Mouse (Mus musculus) ES-Bruce4 (cell line): ENCODE measurements around the gene Krt16.
"Not testable (repeated sequence)": the region's sequence is repeated elsewhere in the genome, so short reads cannot be mapped to it uniquely, and the experiment has no call there.

Experiments
- EP300 ChIP-seq: IDR thresholded peaks from 2 replicates; pipeline ENCODE4 v1.6.1; 2011; ENCODE audit warnings: low read depth, low read length; ENCODE audit not compliant: insufficient read depth
- POLR2A ChIP-seq: IDR thresholded peaks from one replicate; pipeline ENCODE4 v1.8.1; 2011; ENCODE audit warnings: low read length; ENCODE audit not compliant: insufficient read depth

DNA sequence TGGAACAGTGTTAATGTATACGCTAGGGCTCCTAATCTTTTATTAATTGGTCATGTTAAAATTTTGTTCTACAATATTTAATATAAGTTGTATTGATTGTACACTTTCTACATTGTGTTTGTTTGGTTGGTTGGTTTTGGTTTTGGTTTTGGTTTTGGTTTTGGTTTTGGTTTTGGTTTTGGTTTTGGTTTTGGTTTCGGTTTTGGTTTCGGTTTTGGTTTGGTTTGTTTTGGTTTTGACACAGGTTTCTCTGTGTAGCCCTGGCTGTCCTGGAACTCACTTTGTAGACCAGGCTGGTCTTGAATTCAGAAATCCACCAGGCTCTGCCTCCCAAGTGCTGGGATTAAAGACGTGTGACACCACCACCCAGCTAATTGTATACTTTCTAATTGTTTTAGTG, 8.4 kb downstream of the Krt16 start:
- TF ChIP-seq EP300, POLR2A: not testable (repeated sequence)
